Mouse (Mus musculus) R1 (cell line): Measurements from ENCODE around the gene Bicral.
"Not testable (repeated sequence)": the region's sequence is repeated elsewhere in the genome, so short reads cannot be mapped to it uniquely, and the experiment has no call there.

ENCODE experiments used
- DNase-seq: peaks from one replicate; pipeline ENCODE4 v3.0.0-alpha.2; 2018; ENCODE audit warnings: low read depth, low spot score

Bicral gene

GRCm38 (mm10) chr17:46799680-46800079 is 58.6 kb downstream of the Bicral start:
- peak; percentile 94 for DNase-seq

- DNase-seq = peak; percentile 51
Measured at GRCm38 (mm10) chr17:46797386-46797785, 60.9 kb downstream of the Bicral start.

- no peak for DNase-seq
Measured at GRCm38 (mm10) chr17:46796743-46797142, 61.5 kb downstream of the Bicral start.

GRCm38 (mm10) chr17:46792963-46793362 is 65.3 kb downstream of the Bicral start:
- DNase-seq = peak; percentile 93

- peak; percentile 69 for DNase-seq
Measured at GRCm38 (mm10) chr17:46787974-46788373, 70.3 kb downstream of the Bicral start.

- DNase-seq = no peak
Measured at GRCm38 (mm10) chr17:46786952-46787351, 71.3 kb downstream of the Bicral start.

GRCm38 (mm10) chr17:46783222-46783565 is 75.1 kb downstream of the Bicral start:
- no peak for DNase-seq

- DNase-seq = peak; percentile 97
Measured at GRCm38 (mm10) chr17:46782341-46783221, 75.7 kb downstream of the Bicral start, which contains the start of gene Rpl7l1. Gene Rpl7l1, minus strand, starts transcription at chr17:46782672.

- no peak for DNase-seq
Measured at GRCm38 (mm10) chr17:46781876-46782275, 76.4 kb downstream of the Bicral start.

GRCm38 (mm10) chr17:46776087-46776486 is 82.2 kb downstream of the Bicral start:
- no peak for DNase-seq

- DNase-seq = no peak
Measured at GRCm38 (mm10) chr17:46775070-46775469, 83.2 kb downstream of the Bicral start.

- no peak for DNase-seq
Measured at GRCm38 (mm10) chr17:46774131-46774472, 84.2 kb downstream of the Bicral start.

GRCm38 (mm10) chr17:46773278-46774130 is 84.8 kb downstream of the Bicral start:
- peak; percentile 61 for DNase-seq

GRCm38 (mm10) chr17:46772404-46773277 is 85.6 kb downstream of the Bicral start, which contains the start of gene 2310039H08Rik:
Gene 2310039H08Rik, plus strand, starts transcription at chr17:46772635.
- peak; percentile 96 for DNase-seq

GRCm38 (mm10) chr17:46772038-46772403 is 86.3 kb downstream of the Bicral start:
- DNase-seq = no peak

- peak; percentile 47 for DNase-seq
Measured at GRCm38 (mm10) chr17:46771616-46772015, 86.7 kb downstream of the Bicral start.

GRCm38 (mm10) chr17:46771025-46771424 is 87.3 kb downstream of the Bicral start:
- no peak for DNase-seq

- DNase-seq = no peak
Measured at GRCm38 (mm10) chr17:46770546-46770945, 87.7 kb downstream of the Bicral start.

- no peak for DNase-seq
Measured at GRCm38 (mm10) chr17:46767868-46768267, 90.4 kb downstream of the Bicral start.

- not testable (repeated sequence) for DNase-seq
Measured at GRCm38 (mm10) chr17:46764916-46765315, 93.4 kb downstream of the Bicral start.

GRCm38 (mm10) chr17:46763544-46763943 is 94.7 kb downstream of the Bicral start, which contains the start of gene Ptcra:
Gene Ptcra, minus strand, starts transcription at chr17:46763712.
- DNase-seq = no peak
